Mouse (Mus musculus): ENCODE data around the gene Bmp5. TPM values are rescaled to one million over a fixed set of nuclear protein-coding genes. Genes with fewer than 3 reads are reported as not detected.

Bmp5 gene
- total RNA-seq, 1 experiment from 2014 or later, result not detected

- ATAC-seq (replicated peaks; ENCODE audit: low read depth, poor library complexity, severe bottlenecking), result no peak
Measured at GRCm38 (mm10) chr9:75928068-75928467, 152.9 kb downstream of the Bmp5 start.

GRCm38 (mm10) chr9:75944663-75945062, 169.5 kb downstream of the Bmp5 start:
- ATAC-seq (replicated peaks; ENCODE audit: low read depth, poor library complexity, severe bottlenecking), result no peak

Other genes with a start within 250 kb of the Bmp5 start
- gene Tmod3, start 215.7 kb upstream of the Bmp5 start, total RNA-seq (2017), result 73.1 and 81.4 TPM in 2 replicates
- not detected in 2 replicates for gene Tmod2, start 164.0 kb upstream of the Bmp5 start, total RNA-seq (2017)
- gene Lysmd2, start 149.6 kb upstream of the Bmp5 start, total RNA-seq (2017), result 2.4 and 3.1 TPM in 2 replicates
- not detected in 2 replicates for gene Scg3, start 91.3 kb upstream of the Bmp5 start, total RNA-seq (2017)
- not detected in 2 replicates for gene Hmgcll1, start 239.5 kb downstream of the Bmp5 start, total RNA-seq (2017)

All from common myeloid progenitor, adult 5-6 weeks (primary cell).